Mouse (Mus musculus) C2C12 (cell line): ENCODE measurements at regions not wholly inside any gene's neighbourhood (a gene's known extent, or its start where the extent isn't known, plus 50 kb on each side); places are given as distances from the start of the nearest gene placed in this dataset.

Source experiments
- CEBPB ChIP-seq: IDR thresholded peaks from one replicate; pipeline ENCODE4 v1.6.1; 2011; ENCODE audit warnings: low read depth, mild to moderate bottlenecking, control low read depth, moderate library complexity
- CTCF ChIP-seq: IDR thresholded peaks from one replicate; pipeline ENCODE4 v1.5.1; 2011; ENCODE audit not compliant: control insufficient read depth, insufficient read depth, insufficient read length
- FOSL1 ChIP-seq: IDR thresholded peaks from one replicate; pipeline ENCODE4 v1.8.0; 2011; ENCODE audit warnings: mild to moderate bottlenecking, low read length; ENCODE audit not compliant: poor library complexity, insufficient read depth, severe bottlenecking
- MAX ChIP-seq: IDR thresholded peaks from one replicate; pipeline ENCODE4 v1.6.1; 2011; ENCODE audit warnings: mild to moderate bottlenecking, control low read depth
- MYOG ChIP-seq: IDR thresholded peaks from one replicate; pipeline ENCODE4 v1.6.1; 2011; ENCODE audit not compliant: control insufficient read depth, insufficient read length; ENCODE audit errors: extremely low read depth
- USF1 ChIP-seq: IDR thresholded peaks from one replicate; pipeline ENCODE4 v1.6.1; 2011; ENCODE audit warnings: low read depth, mild to moderate bottlenecking, control low read depth, moderate library complexity

- TF ChIP-seq CTCF (no peak), MYOG (no peak), CEBPB (no peak), MAX (no peak), USF1 (no peak), FOSL1 (no peak)
Observed at GRCm38 (mm10) chr17:16004871-16005575, 174.2 kb upstream of the Rgmb start.
